Mouse (Mus musculus) liver (tissue): Measurements from ENCODE around the gene Tac2.

Experiments
- DNase-seq: peaks from one replicate; pipeline ENCODE4 v3.0.0-alpha.2; 2020; ENCODE audit warnings: mixed read lengths

Tac2 gene

DNA sequence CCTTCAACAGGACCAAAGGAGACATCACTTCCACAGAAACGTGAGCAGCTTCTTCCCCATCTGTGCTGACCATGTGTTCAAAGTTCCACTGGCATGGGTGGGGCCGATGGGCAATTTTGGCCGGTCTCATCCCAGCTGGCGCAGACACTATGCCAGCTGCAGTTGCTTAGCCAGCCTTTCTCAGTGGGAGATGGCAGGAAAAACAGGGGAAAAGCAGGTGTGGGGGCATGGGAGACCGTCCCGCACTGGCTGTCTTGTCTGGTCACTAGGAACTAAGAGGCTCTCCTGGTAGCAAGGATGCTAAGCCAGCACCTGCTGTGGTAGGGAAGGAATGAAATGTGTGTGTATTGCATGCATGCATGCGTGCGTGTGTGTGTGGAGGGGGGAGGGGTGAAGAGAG lies 4.2 kb downstream of the Tac2 start:
- DNase-seq, result no peak

DNA sequence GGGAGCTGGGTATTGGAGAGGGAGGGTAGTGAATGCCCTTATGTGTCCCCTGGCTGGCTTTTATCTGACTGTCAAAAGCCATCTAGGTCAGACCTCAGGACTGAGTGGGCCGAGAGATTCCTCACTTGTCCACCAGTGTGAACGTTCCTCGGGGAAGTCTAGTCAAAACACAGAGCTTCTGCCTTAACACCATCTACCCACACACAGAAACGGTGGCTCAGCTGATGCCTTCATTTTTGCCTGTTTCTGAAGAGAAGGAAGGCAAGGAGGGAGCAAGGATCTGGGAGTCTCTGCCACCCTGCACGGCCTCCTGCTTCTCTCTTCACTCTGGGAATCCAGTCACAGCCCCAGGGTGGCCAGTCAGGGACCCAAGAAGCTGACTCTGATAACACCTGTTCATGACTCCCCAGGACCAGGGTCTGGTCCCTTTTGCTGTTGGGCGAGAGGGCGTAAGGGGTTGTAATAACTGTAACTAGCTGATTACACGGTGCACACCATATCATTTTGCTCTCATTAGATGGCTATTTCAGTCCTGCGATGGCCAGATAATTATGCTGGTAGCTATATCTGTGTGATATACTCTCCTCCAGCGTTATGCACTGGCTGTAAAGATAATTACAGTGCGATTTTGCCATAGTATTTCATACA lies 6.1 kb downstream of the Tac2 start:
- DNase-seq, result peak; percentile 78

DNA sequence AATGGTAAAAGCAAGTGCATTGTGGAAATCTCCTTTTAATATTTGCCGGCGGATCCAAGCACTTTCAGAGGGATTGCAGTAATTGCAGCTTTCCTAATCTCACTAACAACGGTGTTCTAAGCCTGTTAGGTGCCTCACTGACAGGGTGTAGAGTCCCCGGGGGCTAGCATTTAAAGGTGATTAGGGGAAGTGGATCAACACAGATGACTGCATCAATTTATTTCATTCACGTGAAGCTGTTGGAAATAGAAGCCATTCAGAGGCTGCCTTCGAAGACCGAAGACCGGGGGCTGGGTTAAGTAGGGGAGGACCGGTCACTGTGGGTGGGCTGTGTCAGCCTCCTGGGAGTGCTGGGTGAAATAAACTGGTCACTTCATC lies 6.6 kb downstream of the Tac2 start:
- DNase-seq, result no peak

DNA sequence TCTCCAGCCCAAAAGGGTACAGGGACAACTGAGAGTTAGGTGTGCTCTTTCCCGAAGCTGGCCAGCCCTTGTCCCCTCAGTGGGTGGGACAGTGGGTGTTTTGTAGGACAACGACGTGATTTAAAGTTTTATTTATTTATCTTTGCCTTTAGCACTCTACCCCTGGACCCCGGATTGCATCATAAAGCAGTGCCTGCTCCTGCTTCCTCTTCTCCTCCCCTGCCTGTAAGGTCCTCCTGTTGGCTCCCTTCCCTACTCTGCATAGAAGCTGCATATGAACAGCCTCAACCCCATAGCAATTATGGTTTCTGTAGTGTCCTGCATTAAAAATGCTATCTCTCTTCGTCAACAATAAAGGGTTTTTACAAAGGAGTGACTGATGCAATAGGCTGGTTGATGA lies 7.1 kb downstream of the Tac2 start:
- no peak for DNase-seq

DNA sequence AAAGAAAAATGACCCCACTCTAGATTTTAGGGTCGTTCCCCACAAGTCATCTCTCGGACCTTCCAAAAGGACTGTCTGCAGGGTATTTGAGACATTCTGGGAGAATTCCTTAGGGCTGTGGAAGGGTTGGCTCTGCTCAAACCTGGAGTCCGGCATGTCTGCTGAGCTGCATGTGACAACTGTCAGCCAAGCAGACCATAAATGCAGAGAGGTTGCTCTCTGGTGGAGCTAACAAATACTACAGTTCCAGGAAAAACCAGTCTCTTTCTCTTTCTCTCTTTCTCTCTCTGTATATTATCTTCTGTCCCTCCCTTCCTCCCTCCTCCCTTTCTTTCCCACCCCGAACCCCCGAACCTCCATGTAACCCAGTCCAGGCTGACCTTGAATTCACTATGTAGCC lies 10.2 kb downstream of the Tac2 start:
- DNase-seq, result no peak

DNA sequence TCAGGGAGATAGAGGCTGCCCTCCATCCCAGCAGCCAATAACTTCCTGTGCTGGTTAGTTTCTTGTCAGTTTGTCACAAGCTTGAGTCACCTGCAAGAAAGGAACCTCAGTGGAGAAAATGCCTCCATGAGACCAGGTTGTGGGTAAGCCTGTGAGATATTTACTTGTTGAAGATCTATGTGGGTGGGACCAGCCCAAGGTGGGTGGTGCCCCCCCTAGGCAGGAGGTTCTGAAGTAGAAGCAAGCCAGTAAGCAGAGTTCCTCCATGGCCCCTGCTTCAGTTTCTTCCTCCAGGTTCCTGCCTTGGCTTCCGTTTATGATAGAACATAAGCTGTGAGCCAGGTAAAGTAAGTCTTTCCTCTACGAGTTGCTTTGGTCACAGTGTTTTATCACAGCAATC lies 12.0 kb downstream of the Tac2 start:
- DNase-seq, result no peak

DNA sequence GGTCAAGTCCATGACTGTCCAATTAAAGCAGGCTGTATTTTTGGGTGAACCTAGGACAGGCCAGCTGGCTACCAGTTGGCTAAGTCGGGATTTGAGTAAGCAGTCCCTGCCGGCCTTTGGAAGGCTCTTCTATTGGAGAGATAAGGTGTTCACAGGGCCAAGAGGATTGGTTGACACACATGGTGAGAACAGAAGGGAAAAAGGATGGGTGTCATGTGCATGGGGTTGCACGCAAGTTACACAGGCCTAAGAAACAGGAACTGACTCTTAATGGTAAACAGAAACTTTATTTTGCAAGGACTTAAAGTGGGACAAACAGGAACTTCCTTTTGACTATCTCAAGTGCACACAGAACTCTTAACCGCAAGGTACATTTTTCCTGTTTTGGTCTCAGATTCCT lies 12.6 kb downstream of the Tac2 start:
- DNase-seq, result no peak

DNA sequence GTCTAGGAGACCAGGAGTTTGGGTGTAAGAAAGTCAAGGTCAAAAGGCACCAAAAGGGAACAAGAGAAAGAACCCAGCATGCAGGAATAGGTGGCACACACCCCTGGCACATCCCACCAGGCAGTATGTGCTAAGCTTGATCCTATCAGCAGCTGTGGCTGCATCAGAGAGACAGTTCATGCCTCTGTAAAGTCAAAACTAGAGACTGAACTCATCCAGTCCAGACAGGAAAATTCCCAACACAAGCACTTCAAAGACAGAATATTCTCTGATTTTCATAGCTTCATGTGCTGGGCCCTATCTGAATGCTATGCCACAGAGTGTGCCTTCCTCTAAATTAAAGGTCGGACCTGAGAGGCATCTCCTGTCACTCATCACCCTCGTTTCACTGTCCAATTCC lies 13.3 kb downstream of the Tac2 start:
- DNase-seq, result no peak

DNA sequence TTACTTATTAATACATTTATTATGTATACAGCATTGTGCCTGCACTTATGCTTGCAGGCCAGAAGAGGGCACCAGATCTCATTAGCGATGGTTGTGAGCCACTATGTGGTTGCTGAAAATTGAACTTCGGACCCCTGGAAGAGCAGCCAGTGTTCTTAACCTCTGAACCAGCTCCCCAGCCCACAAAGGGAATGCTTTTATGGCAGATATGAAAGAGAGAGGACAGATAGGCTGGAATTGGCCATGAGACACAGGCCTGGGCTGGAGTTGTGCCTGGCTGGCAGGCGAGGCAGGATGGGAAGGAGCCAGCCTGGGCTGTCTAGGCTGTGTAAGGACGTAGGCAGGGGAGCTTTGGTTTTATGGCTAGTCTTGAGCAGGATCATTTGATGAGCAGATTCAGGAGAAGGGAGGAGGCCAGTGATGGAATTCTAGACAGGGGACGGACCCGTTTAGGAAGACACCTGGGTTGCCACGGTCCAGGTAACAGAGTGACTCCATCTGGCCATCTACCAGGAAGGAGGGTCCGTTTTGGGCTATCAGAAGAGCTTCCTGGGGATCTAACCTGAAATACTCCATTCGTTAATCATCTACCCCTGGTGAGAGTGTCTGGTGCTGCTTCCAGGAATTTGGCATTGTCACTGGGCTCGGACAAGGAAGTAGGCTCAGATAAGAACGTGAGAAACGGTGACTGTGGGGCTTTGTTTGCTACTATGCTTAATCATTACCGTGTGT lies 14.0 kb downstream of the Tac2 start:
- DNase-seq, result peak; percentile 67

DNA sequence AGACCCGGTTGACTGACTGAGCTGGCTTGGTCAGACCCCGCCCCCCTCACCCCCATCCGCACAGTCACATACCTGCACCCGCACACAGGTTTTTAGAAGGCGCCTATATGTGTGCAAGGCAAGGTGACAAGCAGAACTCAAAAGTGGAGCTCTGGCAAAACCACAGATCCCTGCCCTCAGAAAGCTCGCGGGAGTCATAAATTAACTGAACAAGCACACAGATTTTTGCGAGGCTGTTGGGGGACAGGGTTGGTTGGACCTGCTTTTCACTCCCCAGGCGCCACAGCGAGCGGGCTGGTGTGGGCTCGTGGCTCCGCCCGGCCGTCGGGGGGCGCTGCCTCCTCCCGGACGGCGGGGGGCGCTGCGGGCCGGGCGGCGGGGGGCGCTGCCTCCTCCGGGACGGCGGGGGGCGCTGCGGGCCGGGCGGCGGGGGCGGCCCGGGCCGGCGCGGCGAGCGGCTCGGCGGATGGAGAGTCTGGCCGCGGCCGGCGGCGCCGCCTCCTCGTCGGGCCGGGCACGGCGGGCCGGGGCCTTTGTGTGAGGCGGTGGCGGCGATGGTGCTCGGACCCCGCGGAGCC lies 14.9 kb downstream of the Tac2 start, which contains the start of gene Zbtb39:
Zbtb39 (plus strand) TSS at position 456 of the 578 bp plus-strand sequence.
- peak; percentile 83 for DNase-seq

DNA sequence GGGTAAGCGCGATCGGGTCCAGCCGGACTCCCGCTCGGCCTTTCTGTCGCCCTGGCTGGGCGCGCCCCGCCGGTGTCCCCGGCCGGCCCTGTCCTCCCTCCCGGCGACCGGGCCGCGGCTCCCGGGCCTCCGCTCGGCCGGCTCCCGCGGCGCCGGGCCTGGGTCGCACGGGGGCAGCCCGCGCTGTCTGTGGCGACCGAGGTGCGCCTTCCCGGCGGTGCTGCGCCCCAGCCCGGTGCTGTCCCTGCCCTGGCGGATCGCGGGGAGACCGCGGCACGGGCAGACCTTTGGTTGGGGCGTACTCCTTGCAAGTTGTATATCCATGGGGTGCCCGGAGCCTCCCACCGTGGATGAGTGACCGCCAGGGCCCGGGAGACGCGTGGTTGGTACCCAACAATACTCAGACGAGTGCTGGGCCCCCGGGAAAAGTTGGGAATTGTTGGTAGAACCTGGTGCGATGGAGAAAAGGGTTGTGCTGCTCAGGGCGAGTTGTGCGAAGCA lies 15.4 kb downstream of the Tac2 start:
- DNase-seq, result peak; percentile 35

DNA sequence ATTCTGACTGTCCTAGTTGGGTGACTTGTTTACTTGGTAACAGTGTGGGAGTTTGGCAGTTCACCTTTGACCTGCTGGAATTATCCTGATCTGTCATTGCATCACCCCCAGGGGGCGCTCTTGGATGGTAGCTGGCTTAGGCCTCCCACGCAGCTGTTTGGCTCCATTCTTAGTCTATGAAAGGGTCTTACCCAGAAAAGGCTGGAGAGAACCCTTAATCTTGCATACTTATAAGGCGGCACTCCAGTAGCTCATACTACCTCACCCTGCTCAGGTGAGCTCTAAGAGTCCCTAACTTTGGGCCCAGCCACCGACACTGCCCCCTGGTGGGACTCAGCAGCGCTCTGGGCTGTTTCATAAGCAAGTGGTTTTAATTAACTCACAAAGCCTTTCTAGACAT lies 20.4 kb downstream of the Tac2 start:
- DNase-seq, result peak; percentile 58

DNA sequence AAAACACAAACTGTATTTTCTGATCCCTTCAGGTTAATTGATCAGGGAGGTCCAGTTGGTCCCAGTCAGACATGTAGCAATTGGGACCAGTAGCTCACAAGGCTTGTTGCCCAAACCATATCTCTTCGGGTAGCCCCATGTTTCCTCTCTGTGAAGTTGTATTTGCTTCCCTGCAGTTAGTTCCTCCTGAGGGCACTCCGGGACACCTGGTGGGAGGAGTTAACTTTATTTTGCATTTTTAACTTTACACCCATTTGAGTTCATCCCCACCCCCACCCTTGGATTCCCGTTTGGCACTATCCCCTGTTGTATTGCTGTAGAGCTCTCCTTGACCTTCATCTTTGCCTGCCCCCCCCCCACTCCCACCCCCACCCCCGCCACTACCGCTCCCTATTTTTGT lies 21.6 kb downstream of the Tac2 start:
- DNase-seq, result no peak

DNA sequence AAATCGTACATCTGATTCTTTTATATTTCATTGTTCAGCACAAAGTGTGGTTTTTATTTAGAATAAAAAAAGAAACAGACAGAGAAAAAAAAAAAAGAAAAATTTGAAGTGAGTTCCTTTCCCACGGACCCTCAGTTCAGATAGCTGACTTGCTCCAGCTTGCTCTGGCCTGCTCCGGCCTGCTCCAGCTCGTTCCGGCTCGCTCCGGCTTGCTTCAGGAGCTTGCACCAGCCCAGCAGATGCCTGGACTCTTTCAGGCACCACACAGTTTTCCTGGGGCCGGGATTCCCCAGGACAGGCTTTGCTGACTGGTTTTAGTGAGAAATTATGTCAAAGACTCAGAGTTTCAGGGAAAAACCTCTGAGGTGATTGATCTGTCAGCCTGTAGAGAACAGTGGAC lies 23.0 kb downstream of the Tac2 start:
- DNase-seq, result no peak

DNA sequence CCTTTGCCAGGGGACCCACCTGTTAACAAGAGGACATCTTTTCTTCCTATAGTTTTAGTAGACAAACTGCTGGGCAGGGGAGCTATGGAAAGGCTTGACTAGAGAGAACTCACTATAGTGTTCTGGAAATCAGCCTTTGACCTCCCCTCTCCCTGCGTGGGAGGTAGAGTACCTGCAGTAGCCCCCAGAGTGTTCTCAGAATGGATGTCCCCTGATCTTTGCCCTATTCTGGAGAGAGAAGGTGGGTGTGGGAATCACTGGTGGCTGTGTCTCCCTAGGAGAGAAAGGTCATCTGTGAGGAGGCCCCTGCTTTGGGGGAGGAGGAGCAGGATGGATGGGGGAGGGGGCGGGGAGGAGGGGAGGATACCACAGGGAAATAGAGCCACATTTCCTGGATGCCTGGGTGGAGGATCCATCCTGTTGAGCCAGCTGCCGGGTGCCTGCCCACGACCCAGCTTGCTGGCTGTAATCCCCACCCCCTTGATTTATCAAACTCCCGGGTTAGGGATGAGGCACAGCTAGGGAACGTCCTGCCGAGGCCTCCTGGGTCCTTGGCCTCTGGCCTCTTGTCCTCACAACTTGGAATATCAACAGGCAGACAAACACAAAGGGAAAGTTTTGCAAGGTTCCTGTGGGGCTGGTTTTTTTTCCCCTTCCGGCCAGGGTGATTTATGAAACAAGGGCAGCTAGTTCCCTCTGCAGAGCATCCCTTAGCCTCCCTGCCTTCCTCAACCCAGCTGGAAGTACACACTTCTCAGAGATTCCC lies 24.8 kb downstream of the Tac2 start:
- DNase-seq, result peak; percentile 50

DNA sequence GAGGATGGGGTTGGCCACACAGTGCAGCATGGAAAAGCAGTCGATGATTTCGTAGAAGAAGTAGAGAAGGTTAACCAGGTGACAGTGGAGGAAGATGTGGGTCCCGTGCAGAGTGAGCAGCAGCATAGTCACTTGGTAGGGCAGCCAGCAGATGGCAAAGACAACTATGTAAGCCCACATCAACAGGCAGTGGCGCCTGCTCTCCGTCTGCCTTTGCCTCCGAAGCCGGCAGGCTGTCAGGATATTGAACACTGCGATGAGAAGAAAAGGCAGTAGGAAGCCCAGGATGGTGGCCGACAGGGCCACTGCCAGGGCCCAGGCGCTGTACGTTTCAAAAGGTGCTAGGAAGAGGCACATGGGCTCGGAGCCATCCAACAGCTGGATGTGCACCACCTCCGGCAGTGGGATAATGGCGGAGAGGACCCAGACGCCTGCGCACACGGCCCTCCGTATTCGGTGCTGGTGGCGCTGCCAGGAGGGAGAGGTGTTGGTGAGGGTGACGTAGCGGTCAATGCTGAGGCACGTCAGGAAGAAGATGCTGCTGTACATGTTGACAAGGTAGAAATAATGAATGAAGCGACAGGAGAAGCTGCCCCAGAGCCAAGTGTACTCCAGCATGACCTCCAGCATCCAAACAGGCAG lies 26.0 kb downstream of the Tac2 start:
- DNase-seq, result no peak

DNA sequence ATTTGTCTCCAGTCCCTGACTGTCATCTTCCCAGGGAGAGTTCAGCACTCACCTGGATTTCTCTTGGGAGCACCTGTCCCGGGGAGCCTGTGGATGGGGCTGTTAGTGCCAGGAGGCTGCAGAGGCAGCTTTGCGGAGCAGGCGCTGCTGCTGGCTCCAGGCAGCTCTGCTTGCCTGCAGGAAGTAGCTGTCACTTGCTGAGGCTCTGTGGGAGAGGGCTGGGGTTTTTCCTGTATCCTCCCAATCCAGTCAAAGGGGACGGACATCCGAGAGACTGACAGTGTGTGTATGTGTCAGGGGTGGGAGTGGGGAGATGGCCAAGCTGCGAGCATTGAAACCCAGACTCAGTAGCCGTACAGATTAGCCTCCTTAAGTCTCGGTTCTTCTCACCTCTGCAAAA lies 27.3 kb downstream of the Tac2 start, which contains the start of gene Gpr182:
Gpr182 (minus strand) TSS at position 185 of the 400 bp plus-strand sequence.
- peak; percentile 32 for DNase-seq

DNA sequence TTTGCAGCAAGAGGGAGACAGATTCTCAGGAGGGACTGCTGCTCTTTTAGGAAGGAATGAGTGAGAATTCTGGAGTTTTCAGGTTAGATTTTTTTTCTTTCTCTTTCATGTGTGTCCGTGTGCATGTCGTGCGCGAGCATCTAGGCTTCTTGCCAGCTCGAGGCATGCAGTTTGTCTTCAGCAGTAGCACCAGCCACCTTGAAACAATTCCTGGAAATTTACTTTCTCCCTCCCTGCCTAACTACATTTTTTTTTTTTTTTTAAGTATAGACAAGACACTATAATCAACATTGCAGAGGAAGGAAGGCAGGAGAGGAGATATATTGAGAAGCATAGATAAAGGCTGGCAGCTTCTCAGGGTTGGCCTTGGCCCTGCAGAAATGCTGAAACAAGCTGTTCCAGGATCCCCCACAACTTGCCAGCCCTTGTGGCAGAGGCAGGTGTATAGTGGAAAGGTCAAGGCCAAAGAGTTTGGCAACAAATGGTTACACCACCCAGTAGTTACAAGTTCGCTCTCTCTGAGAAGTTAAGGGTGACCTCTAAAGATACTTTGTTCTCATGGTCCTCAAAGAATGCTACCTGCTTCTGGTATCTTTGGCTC lies 30.4 kb downstream of the Tac2 start:
- DNase-seq, result no peak

DNA sequence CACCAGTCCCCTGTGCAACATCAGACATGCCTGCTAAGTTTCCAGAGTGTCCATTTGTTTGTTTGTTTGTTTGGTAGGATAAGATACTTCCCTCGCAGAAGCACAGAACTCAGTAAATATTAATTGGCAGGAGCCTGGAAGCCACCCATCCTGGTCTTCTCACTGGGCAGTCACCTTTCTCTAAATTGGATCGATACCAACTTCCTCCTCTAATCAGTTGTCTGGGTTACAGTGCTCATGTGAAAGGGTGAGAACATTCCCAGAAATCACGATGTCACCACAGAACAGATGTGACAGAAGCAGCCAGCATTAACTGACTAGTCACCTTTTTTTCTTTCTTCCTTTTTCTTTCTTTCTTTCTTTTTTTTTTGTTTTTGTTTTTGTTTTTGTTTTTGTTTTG lies 31.0 kb downstream of the Tac2 start:
- DNase-seq, result no peak

DNA sequence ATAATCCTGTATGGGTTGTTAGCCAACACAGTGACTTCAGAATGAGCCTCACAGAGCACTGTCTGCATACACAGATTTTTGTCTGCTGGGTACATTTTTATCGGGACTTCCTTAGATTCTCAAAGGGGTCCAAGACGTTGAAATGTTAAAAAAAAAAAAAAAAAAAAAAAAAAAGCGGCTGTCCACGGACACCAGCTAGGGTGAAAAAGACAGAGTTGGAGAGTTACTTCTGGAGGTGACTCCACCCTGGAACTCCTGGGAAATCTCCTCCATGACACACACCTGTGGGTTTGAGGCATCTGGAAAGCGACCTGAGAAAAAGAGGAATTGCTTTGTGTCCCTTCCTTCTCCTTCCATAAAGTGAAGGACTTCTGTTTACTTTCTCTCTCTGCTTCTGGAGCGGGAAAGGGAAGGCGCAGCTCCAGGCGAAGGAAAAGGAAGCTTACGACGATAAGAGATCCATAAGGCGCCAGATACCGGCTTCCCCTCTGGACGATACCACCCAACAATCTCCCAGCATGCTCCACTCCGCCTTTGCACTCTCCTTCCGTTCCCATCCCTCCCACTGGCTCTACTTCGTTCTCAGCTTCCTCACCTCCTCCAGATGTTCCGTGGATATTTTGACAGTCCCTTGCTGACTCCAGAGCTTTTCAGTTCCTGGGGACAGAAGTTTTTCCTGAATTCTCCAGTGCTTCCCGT lies 31.6 kb downstream of the Tac2 start:
- DNase-seq, result peak; percentile 33
